Mouse (Mus musculus) cerebral cortex, adult 2 months (tissue): ENCODE measurements around the gene Ccdc110.

Experiments used
- WGBS: fragments of 180-500 bp; shearing (Covaris S2); methylation state at CpG from one replicate; pipeline ENCODE4 v1.1.7; 2018; 5-methylcytosine and 5-hydroxymethylcytosine counted together

The Ccdc110 gene

DNA sequence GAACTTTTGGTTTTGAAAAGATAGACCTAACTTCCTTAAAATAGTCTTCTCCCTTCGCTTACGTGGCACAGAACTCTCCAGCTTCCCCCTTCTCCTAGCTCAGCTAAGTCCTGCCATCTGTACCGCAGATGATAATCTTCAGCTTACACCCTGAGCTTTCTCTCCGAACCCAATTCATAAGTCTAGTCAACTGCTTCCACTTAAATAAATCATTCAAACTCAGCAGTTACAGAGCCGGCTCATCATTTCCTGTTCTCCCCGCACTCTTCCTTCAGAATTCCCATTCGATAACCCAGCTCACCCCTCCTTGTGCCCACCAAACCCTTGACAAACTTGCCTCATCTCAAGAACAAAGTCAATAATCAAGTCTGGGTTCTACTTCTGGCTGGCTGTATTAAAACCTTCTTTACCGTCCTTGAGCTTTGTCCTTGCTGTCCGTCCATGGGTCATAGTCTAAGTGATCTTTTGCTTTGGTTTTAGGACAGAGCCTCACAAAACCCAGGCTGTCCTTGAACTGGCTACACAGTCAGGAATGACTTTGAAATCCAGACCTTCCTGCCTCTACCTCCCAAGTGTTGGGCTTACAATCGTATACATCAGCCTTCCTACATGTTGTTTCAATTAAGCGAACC is 41.5 kb downstream of the Ccdc110 start:
- WGBS = 47% methylated on average over 11 of the region's 11 CpGs

DNA sequence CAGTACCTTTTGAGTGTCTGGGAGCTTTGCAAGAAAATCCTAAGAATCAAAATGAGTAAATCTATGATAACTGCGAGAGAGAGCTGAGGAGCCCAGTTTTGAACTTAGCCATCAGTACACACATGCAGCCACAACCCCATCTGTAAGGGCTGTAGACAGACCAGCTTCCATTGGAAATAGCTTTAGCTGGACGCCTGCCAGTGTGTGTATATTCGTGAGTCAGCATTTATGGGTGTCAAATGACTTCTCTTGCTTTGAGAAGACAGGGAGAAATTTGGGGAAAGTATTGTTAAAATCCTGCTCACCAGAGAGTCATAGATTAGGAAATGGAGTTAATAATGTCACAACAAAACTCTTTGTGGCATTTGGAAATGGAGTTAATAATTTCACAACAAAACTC is 52.2 kb downstream of the Ccdc110 start:
- WGBS = 75% methylated on average over 3 of the region's 3 CpGs

DNA sequence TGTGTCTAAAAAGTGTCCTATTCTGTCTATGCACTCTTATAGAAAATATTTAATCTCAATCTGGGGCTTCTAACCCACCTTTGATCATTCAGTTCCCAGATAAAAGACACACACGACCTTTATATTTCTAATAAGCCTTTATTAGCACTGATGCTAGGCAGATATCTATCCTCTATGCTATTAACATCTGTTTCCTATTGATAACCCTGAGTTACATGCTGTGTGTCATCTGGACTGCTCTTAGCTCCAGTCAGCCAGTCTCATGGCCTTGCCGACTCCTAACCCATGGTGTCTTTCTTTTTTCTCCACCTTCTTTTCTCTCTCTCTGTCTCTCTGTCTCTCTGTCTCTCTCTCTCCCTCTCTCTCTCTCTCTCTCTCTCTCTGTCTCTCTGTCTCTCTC is 53.8 kb downstream of the Ccdc110 start:
- 71% methylated on average over 2 of the region's 2 CpGs for WGBS

DNA sequence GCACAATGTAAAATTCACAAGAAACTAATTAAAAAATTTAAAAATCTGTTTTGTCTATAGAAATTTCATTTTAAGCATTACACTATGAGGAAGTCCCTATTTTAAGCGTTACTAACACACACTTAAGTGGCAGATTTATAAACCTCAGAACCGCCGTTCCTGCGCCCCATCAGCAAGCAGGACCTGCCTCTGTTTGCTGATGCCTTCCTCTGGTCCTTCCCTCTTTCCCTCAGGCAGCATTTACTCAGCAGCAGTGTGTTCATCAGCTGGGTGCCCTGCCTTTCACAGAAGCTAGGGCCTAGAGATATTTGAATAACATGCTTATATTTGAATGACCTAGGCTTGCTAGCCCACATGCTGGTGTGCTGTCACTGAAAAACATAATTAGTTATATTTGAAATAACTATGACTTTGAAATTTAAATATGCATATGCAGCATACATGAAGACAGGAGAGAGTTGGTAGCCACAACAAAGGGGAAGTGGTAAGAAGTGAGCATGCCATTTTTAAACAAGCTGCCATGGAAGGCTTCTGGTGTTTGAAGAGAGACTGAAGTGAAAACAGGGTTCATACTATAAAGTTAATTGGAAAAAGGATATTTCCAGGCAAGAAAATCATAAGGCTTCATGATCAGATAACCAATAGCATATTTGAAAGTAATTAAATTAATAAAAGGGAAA is 56.4 kb downstream of the Ccdc110 start:
- 91% methylated on average over 4 of the region's 4 CpGs for WGBS
